Mouse (Mus musculus) gastrocnemius, postnatal 4 days (tissue): Measurements from ENCODE around the gene Nlgn1. TPM values are rescaled to one million over a fixed set of nuclear protein-coding genes. Genes with fewer than 3 reads are reported as not detected.
"Not testable (repeated sequence)": the region's sequence is repeated elsewhere in the genome, so short reads cannot be mapped to it uniquely, and the experiment has no call there.

Experiments used
- DNase-seq, 2 experiments: peaks; one replicate each; pipeline ENCODE4 v3.0.0; 2021 to 2022; ENCODE audit warnings: low spot score in 2 of 2, mixed read lengths in 2 of 2
- total RNA-seq, 2 experiments: library from RNA; stranded (reverse); gene quantifications; 2 replicates each; pipeline ENCODE4 v1.2.3; 2021

Nlgn1 gene
- total RNA-seq, 2 experiments from 2014 or later: 1.3 to 1.5 TPM

GRCm38 (mm10) chr3:25658006-25658405, 674.3 kb downstream of the Nlgn1 start:
- no peak for DNase-seq

GRCm38 (mm10) chr3:25657074-25657473, 675.2 kb downstream of the Nlgn1 start:
- DNase-seq: no peak

GRCm38 (mm10) chr3:25653010-25653409, 679.2 kb downstream of the Nlgn1 start:
- DNase-seq: no peak

- no peak for DNase-seq
Measured at GRCm38 (mm10) chr3:25645895-25646691, 686.2 kb downstream of the Nlgn1 start.

GRCm38 (mm10) chr3:25629198-25629597, 703.1 kb downstream of the Nlgn1 start:
- DNase-seq: no peak

GRCm38 (mm10) chr3:25606597-25606996, 725.7 kb downstream of the Nlgn1 start:
- no peak for DNase-seq

- no peak for DNase-seq
Measured at GRCm38 (mm10) chr3:25597513-25597912, 734.7 kb downstream of the Nlgn1 start.

- DNase-seq: no peak
Measured at GRCm38 (mm10) chr3:25575526-25575925, 756.7 kb downstream of the Nlgn1 start.

GRCm38 (mm10) chr3:25574840-25575239, 757.4 kb downstream of the Nlgn1 start:
- no peak for DNase-seq

GRCm38 (mm10) chr3:25558513-25558912, 773.7 kb downstream of the Nlgn1 start:
- not testable (repeated sequence) for DNase-seq

GRCm38 (mm10) chr3:25549097-25549496, 783.2 kb downstream of the Nlgn1 start:
- not testable (repeated sequence) for DNase-seq

GRCm38 (mm10) chr3:25524236-25524635, 808.0 kb downstream of the Nlgn1 start:
- DNase-seq: not testable (repeated sequence)

GRCm38 (mm10) chr3:25463051-25463450, 869.2 kb downstream of the Nlgn1 start:
- DNase-seq: no peak

- DNase-seq: no peak
Measured at GRCm38 (mm10) chr3:25456250-25456860, 875.9 kb downstream of the Nlgn1 start.

- no peak for DNase-seq
Measured at GRCm38 (mm10) chr3:25452314-25452713, 879.9 kb downstream of the Nlgn1 start.

GRCm38 (mm10) chr3:25450471-25450870, 881.8 kb downstream of the Nlgn1 start:
- no peak for DNase-seq

- DNase-seq: peak in 1 of 2 experiments; percentile 9
Measured at GRCm38 (mm10) chr3:25449356-25449755, 882.9 kb downstream of the Nlgn1 start.

- no peak for DNase-seq
Measured at GRCm38 (mm10) chr3:25447181-25447580, 885.1 kb downstream of the Nlgn1 start.

- no peak for DNase-seq
Measured at GRCm38 (mm10) chr3:25443657-25444056, 888.6 kb downstream of the Nlgn1 start.

GRCm38 (mm10) chr3:25442617-25443016, 889.6 kb downstream of the Nlgn1 start:
- DNase-seq: no peak

GRCm38 (mm10) chr3:25426931-25427330, 905.3 kb downstream of the Nlgn1 start:
- DNase-seq: no peak

GRCm38 (mm10) chr3:25412003-25412402, 920.3 kb downstream of the Nlgn1 start:
- DNase-seq: no peak
